Mouse (Mus musculus) C2C12 (cell line): Measurements from ENCODE around the gene Col18a1.

Experiments used
- CEBPB ChIP-seq: IDR thresholded peaks from one replicate; pipeline ENCODE4 v1.6.1; 2011; ENCODE audit warnings: low read depth, mild to moderate bottlenecking, control low read depth, moderate library complexity
- CTCF ChIP-seq: IDR thresholded peaks from one replicate; pipeline ENCODE4 v1.5.1; 2011; ENCODE audit not compliant: control insufficient read depth, insufficient read depth, insufficient read length
- FOSL1 ChIP-seq: IDR thresholded peaks from one replicate; pipeline ENCODE4 v1.8.0; 2011; ENCODE audit warnings: mild to moderate bottlenecking, low read length; ENCODE audit not compliant: poor library complexity, insufficient read depth, severe bottlenecking
- MAX ChIP-seq: IDR thresholded peaks from one replicate; pipeline ENCODE4 v1.6.1; 2011; ENCODE audit warnings: mild to moderate bottlenecking, control low read depth
- MYOD1 ChIP-seq: IDR thresholded peaks from one replicate; pipeline ENCODE4 v1.6.1; 2011; ENCODE audit warnings: low read depth; ENCODE audit not compliant: control insufficient read depth, insufficient read length

DNA sequence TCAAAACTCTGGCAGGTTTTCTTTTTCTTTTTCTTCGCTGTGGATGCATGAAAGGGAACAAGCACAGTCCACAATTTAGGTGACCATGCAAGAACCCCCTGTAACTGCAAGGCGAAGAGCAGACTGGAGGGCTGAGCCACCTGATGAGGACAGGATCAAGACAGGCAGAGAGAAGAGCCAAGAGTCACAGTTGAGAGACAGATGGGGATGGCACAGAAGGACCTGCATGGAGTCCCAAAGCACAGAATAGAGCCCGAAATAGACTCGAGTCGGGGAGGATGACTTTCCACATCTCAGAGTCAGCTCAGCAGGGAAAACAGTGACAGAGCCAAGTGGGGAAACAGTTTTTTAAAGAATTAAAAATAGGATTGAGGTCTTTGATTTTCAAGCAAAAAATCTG lies 83.4 kb downstream of the Col18a1 start:
- TF ChIP-seq CTCF = no peak
- TF ChIP-seq FOSL1 = no peak
- no peak for TF ChIP-seq MAX
- no peak for TF ChIP-seq MYOD1
- TF ChIP-seq CEBPB = no peak
